Mouse (Mus musculus): ENCODE measurements around the gene Rnf207. TPM values are rescaled to one million over a fixed set of nuclear protein-coding genes. Genes with fewer than 3 reads are reported as not detected.

Gene Rnf207
- polyA plus RNA-seq, 1 experiment from 2014 or later, result 27.5 TPM

DNA sequence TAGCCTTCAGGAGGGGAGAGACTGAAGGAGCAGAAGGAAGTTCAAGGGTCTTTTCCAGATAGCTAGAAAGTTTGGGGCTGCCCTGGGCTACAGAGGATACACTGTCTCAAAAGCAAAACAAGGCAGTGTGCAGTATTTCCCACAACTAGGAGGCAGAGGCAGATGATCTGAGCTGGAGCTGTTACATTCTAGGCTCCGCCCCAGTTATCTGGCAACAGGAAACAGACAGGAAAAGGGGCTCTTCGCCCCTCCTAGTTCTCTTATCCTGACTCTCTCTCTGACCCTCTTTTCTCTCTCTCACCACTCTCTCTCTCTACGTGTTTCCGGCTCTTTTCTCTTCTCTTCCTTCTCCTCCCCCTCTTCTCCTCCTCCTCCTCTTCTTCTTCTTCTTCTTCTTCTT lies 22.9 kb downstream of the Rnf207 start:
- H3K9ac ChIP-seq (ENCODE audit: low read depth, low read length), result no peak overlapping the region
- H3K27ac ChIP-seq (ENCODE audit: low read depth, low read length), result peak overlapping the region; percentile 68
- ATAC-seq (replicated peaks; ENCODE audit: insufficient number of reproducible peaks, low FRiP score, low TSS enrichment), result no peak
- 22% methylated on average over 4 of the region's 4 CpGs for WGBS (ENCODE audit: insufficient replicate concordance)
- H3K4me2 ChIP-seq, result peak overlapping the region; percentile 15
- H3K4me3 ChIP-seq (ENCODE audit: low read depth, low read length), result no peak overlapping the region
- no peaks in the 10 kb centered on the region for H3K9me3 ChIP-seq (replicated peaks; ENCODE audit: control insufficient read depth, low read length)
- peaks cover 31% of the 10 kb centered on the region for H3K27me3 ChIP-seq (ENCODE audit: control insufficient read depth, insufficient read depth, low read length)
- peaks cover 9% of the 10 kb centered on the region; the same call in 1 of the 2 replicates for H3K36me3 ChIP-seq (ENCODE audit: control insufficient read depth, insufficient read depth, low read length)
- peaks cover 16% of the 10 kb centered on the region for H3K4me1 ChIP-seq (ENCODE audit: control insufficient read depth, insufficient read depth, low read length)

DNA sequence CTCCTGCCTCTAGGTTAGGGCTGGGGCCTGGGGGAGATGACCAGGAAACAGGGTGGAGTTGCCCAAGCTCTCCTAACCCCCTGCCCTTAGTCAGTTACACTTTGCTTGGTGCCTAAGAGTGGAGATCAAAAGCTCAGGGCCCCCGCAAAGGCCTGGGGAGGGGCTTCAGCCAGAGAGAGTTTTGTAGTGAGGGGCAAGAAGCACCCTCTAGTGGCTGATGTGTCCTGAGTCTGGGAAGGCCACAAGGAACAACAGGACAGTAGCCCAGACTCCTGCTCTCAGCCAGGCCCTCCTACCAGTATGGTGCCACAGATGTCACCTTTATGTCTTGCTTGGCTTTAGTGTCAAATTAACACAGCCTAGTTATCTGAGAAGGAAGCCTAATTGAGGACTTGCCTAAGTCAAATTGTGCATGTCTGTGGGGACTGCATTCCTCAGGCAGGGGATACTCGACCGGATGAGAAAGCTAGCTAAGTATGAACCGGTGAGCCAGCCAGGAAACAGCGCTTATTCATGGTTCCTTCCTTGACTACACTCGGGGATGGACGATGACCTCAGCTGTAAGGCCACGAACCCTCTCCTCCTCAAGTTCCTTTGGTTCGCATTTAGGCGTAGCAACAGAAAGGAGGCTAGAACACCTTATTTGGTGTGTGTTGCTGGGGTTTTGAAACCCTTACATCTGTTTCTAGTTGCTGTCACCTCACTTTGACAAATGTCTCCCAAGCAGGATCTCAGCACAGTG lies 24.4 kb downstream of the Rnf207 start:
- no peak overlapping the region for H3K27ac ChIP-seq (ENCODE audit: low read depth, low read length)

DNA sequence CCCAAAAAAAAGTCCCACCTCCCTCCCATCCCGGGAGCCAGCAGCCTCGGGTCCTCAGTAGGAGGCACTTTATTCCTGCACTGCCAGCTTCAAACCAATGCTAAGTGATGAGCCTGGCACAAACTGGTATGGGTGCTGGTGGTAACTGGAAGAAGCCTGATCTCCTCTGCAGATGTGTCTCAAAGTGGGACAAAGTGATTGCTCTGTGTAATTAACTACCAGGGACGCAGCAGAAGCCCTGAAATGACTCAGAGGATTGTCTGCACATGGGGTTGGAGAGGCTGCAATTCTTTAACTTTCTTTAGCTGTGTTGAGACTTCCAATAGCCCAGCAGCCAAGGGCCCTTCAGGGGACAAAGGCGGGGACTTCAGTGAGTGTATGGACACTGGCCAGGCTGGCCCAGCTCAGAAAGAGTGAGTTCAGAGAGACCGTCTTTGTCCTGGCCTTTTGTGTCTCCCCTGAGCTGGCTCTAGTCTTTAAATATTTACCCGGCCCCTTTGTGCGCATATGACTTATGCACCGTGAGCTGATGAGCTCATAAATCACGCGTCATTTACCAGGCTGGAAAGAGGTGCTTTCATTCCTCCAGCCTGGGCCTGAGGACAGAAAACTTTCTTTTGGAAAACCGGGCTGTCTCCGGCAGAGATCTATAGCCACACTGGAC lies 26.6 kb downstream of the Rnf207 start:
- Histone ChIP-seq H3K27me3 (ENCODE audit: control insufficient read depth, insufficient read depth, low read length) (peaks cover 59% of the 10 kb centered on the region), H3K4me3 (ENCODE audit: low read depth, low read length) (no peak overlapping the region), H3K4me1 (ENCODE audit: control insufficient read depth, insufficient read depth, low read length) (peaks cover 12% of the 10 kb centered on the region; the same call in 1 of the 2 replicates), H3K27ac (ENCODE audit: low read depth, low read length) (no peak overlapping the region), H3K9ac (ENCODE audit: low read depth, low read length) (no peak overlapping the region), H3K36me3 (ENCODE audit: control insufficient read depth, insufficient read depth, low read length) (no peaks in the 10 kb centered on the region), H3K9me3 (replicated peaks; ENCODE audit: control insufficient read depth, low read length) (no peaks in the 10 kb centered on the region), H3K4me2 (no peak overlapping the region)
- no peak for ATAC-seq (replicated peaks; ENCODE audit: insufficient number of reproducible peaks, low FRiP score, low TSS enrichment)
- 45% methylated on average over 12 of the region's 12 CpGs for WGBS (ENCODE audit: insufficient replicate concordance)

More for the DNA sequence above, 24.4 kb downstream of the Rnf207 start:
- no peak for ATAC-seq (replicated peaks; ENCODE audit: insufficient number of reproducible peaks, low FRiP score, low TSS enrichment)
- peaks cover 45% of the 10 kb centered on the region for H3K27me3 ChIP-seq (ENCODE audit: control insufficient read depth, insufficient read depth, low read length)
- H3K9ac ChIP-seq (ENCODE audit: low read depth, low read length), result no peak overlapping the region
- WGBS (ENCODE audit: insufficient replicate concordance), result 43% methylated on average over 10 of the region's 10 CpGs
- peaks cover 19% of the 10 kb centered on the region for H3K4me1 ChIP-seq (ENCODE audit: control insufficient read depth, insufficient read depth, low read length)
- H3K4me3 ChIP-seq (ENCODE audit: low read depth, low read length), result no peak overlapping the region
- no peaks in the 10 kb centered on the region for H3K9me3 ChIP-seq (replicated peaks; ENCODE audit: control insufficient read depth, low read length)
- no peak overlapping the region for H3K4me2 ChIP-seq
- no peaks in the 10 kb centered on the region for H3K36me3 ChIP-seq (ENCODE audit: control insufficient read depth, insufficient read depth, low read length)

DNA sequence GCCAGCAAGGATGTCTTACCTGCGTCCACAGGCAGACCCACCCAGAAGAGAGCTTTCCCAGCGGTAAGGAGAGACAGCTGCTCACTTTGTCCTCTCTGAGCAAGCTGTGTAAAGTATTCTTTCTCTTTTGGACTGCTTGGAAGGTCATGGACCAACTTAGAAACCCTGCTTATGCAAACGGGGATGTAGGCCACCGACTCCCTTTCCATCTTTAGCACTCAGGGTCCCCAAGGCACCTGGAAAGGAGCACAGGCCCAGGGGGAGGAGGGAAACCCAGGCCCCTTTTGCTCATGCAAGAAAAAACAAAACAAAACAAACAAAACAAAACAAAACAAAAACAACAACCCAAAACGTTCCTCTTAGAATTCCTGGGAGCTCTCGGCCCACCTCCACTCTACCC lies 27.2 kb downstream of the Rnf207 start, which contains the start of gene Hes3:
TSS of gene Hes3 (minus strand) at position 101 of the 400 bp plus-strand sequence.
- Histone ChIP-seq H3K9ac (ENCODE audit: low read depth, low read length) (no peak within 1 kb of the TSS), H3K4me2 (peak within 1 kb of the TSS; percentile 44), H3K9me3 (replicated peaks; ENCODE audit: control insufficient read depth, low read length) (no peaks in the 10 kb centered on the region), H3K27ac (ENCODE audit: low read depth, low read length) (no peak within 1 kb of the TSS), H3K4me3 (ENCODE audit: low read depth, low read length) (peak within 1 kb of the TSS; percentile 28), H3K36me3 (ENCODE audit: control insufficient read depth, insufficient read depth, low read length) (no peaks in the 10 kb centered on the region), H3K4me1 (ENCODE audit: control insufficient read depth, insufficient read depth, low read length) (peaks cover 12% of the 10 kb centered on the region; the same call in 1 of the 2 replicates), H3K27me3 (ENCODE audit: control insufficient read depth, insufficient read depth, low read length) (peaks cover 66% of the 10 kb centered on the region)
- no peak for ATAC-seq (replicated peaks; ENCODE audit: insufficient number of reproducible peaks, low FRiP score, low TSS enrichment)
- WGBS (ENCODE audit: insufficient replicate concordance), result 31% methylated on average over 6 of the region's 6 CpGs

DNA sequence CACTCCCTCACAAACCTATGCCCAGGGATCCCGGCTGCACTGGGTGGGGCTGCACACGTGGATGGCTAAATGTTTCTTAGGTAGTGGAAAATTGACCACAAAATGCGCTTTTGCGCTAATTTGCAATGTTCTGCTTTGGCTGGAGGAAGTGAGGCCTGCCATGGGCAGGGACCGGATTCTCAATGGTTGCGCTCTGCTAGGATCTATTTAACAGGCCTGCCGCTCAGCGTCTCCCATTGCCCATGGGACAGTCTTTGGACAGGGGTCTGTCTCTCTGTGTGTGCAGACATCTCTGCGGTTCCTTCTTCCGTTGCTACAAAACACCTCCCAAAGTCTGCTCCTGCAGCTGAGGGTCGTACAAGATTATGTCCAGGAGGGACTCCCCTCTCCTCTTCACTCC lies 27.8 kb downstream of the Rnf207 start:
- no peak for ATAC-seq (replicated peaks; ENCODE audit: insufficient number of reproducible peaks, low FRiP score, low TSS enrichment)
- H3K27ac ChIP-seq (ENCODE audit: low read depth, low read length), result no peak overlapping the region
- no peaks in the 10 kb centered on the region for H3K36me3 ChIP-seq (ENCODE audit: control insufficient read depth, insufficient read depth, low read length)
- H3K9me3 ChIP-seq (replicated peaks; ENCODE audit: control insufficient read depth, low read length), result no peaks in the 10 kb centered on the region
- 20% methylated on average over 11 of the region's 11 CpGs for WGBS (ENCODE audit: insufficient replicate concordance)
- H3K27me3 ChIP-seq (ENCODE audit: control insufficient read depth, insufficient read depth, low read length), result peaks cover 72% of the 10 kb centered on the region
- no peak overlapping the region for H3K9ac ChIP-seq (ENCODE audit: low read depth, low read length)
- H3K4me1 ChIP-seq (ENCODE audit: control insufficient read depth, insufficient read depth, low read length), result peaks cover 12% of the 10 kb centered on the region
- no peak overlapping the region for H3K4me2 ChIP-seq
- H3K4me3 ChIP-seq (ENCODE audit: low read depth, low read length), result 0 out of 2 replicates have a peak overlapping the region, but pooled peaks have one; percentile 28

DNA sequence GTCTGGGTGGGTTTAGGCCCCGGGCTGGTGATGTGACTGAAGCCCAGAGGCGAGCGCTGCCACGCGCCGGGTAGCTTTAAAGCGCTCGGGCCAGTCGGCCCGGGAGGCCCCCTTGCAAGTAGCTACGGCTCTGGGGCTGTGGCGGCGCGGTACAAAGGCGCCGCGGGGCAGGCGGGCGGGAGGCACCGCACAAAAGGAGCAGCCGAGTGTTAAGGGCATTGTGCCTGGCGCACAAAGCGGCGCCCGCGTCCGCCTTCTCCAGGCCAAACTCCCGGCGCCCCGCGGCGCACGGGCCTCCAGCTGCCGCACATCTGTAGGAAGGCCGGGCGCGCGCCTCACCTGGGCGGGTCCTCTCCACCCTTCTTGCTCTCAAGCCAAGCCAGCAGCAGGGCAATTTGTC lies 28.4 kb downstream of the Rnf207 start:
- 2% methylated on average over 39 of the region's 39 CpGs for WGBS (ENCODE audit: insufficient replicate concordance)
- Histone ChIP-seq H3K4me3 (ENCODE audit: low read depth, low read length) (peak overlapping the region; percentile 28), H3K27me3 (ENCODE audit: control insufficient read depth, insufficient read depth, low read length) (peaks cover 76% of the 10 kb centered on the region), H3K9ac (ENCODE audit: low read depth, low read length) (no peak overlapping the region), H3K4me2 (peak overlapping the region; percentile 44), H3K36me3 (ENCODE audit: control insufficient read depth, insufficient read depth, low read length) (no peaks in the 10 kb centered on the region), H3K9me3 (replicated peaks; ENCODE audit: control insufficient read depth, low read length) (no peaks in the 10 kb centered on the region), H3K4me1 (ENCODE audit: control insufficient read depth, insufficient read depth, low read length) (peaks cover 8% of the 10 kb centered on the region), H3K27ac (ENCODE audit: low read depth, low read length) (no peak overlapping the region)
- no peak for ATAC-seq (replicated peaks; ENCODE audit: insufficient number of reproducible peaks, low FRiP score, low TSS enrichment)

DNA sequence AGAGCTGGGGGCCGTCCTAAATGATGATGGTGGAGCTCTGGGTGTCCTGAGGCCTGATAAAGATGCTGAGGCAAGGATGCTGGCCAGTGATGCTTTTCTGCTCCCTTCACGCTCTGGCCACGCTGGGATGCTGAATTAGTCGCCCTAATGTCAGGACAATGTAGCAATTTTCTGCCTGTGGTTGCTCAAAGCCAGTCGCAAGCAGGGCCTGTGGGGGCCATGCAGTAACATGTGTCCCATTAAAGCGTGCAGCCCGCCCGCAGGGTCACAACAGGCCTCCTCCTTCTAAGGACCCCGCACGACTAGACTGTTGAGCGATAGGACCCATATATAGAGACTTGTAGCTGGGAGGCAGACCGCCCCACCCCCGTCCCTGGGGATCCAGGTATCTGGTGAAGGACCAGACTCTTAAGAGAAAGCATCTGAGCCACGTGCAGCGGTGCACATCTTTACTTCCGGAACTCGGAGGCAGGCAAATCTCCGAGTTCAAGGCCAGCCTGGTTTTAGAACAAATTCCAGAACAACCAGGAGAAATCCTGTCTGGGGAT lies 30.3 kb downstream of the Rnf207 start:
- H3K4me2 ChIP-seq, result no peak overlapping the region
- H3K9ac ChIP-seq (ENCODE audit: low read depth, low read length), result no peak overlapping the region
- ATAC-seq (replicated peaks; ENCODE audit: insufficient number of reproducible peaks, low FRiP score, low TSS enrichment), result no peak
- peaks cover 91% of the 10 kb centered on the region for H3K27me3 ChIP-seq (ENCODE audit: control insufficient read depth, insufficient read depth, low read length)
- WGBS (ENCODE audit: insufficient replicate concordance), result 53% methylated on average over 18 of the region's 18 CpGs
- peaks cover 3% of the 10 kb centered on the region for H3K4me1 ChIP-seq (ENCODE audit: control insufficient read depth, insufficient read depth, low read length)
- no peak overlapping the region for H3K4me3 ChIP-seq (ENCODE audit: low read depth, low read length)
- H3K27ac ChIP-seq (ENCODE audit: low read depth, low read length), result no peak overlapping the region
- no peaks in the 10 kb centered on the region for H3K9me3 ChIP-seq (replicated peaks; ENCODE audit: control insufficient read depth, low read length)
- H3K36me3 ChIP-seq (ENCODE audit: control insufficient read depth, insufficient read depth, low read length), result no peaks in the 10 kb centered on the region

DNA sequence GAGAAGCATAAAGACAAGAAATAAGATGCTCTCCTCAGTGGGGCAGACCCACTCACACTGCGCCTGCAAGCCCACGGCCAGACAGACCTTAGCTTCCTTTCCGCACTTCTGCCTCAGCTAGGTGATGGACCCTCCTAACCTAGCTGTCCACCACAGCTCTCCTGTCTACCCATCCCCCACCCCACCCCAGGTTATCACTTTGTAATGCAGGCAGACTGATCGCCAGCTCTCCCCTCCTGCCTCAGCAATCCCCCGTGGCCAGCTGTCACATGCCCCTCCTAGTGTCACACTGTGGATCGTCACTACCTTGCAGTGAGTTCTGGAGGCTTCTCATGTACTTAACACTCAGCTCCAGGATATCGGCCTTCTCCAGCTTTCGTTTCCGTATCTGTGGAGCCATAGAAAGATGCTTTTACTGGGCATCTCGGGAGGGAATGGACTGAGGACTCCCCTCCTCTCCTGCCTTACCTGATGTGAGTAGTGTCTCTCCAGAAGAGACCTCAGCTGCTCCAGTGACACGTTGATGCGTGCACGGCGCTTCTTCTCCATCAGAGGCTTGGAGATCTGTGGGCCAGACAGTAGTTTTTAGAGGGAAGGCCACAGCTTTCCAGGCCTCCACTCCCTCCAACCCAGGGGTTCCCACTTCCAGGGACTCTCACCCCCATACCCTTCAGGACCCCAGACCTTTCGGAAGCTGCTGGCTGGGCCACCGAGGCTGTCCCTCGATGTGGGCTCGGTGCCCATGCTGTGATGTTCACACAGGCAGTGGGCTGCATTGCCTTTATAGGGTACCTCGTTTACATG lies 31.3 kb downstream of the Rnf207 start:
- no peak overlapping the region for H3K4me3 ChIP-seq (ENCODE audit: low read depth, low read length)
- 20% methylated on average over 19 of the region's 19 CpGs for WGBS (ENCODE audit: insufficient replicate concordance)
- H3K4me1 ChIP-seq (ENCODE audit: control insufficient read depth, insufficient read depth, low read length), result peaks cover 11% of the 10 kb centered on the region
- no peaks in the 10 kb centered on the region for H3K36me3 ChIP-seq (ENCODE audit: control insufficient read depth, insufficient read depth, low read length)
- H3K4me2 ChIP-seq, result no peak overlapping the region
- H3K9me3 ChIP-seq (replicated peaks; ENCODE audit: control insufficient read depth, low read length), result no peaks in the 10 kb centered on the region
- H3K9ac ChIP-seq (ENCODE audit: low read depth, low read length), result no peak overlapping the region
- peaks cover 91% of the 10 kb centered on the region for H3K27me3 ChIP-seq (ENCODE audit: control insufficient read depth, insufficient read depth, low read length)
- ATAC-seq (replicated peaks; ENCODE audit: insufficient number of reproducible peaks, low FRiP score, low TSS enrichment), result no peak
- H3K27ac ChIP-seq (ENCODE audit: low read depth, low read length), result no peak overlapping the region

All from heart, embryonic 11.5 days (tissue).